Mouse (Mus musculus) lung, embryonic 15.5 days (tissue): ENCODE results near the gene Kcnk6. TPM values are rescaled to one million over a fixed set of nuclear protein-coding genes. Genes with fewer than 3 reads are reported as not detected.
A peak's percentile ranks its signal among the peaks of the same experiment; 100 is the strongest.
"Not testable (repeated sequence)": the region's sequence is repeated elsewhere in the genome, so short reads cannot be mapped to it uniquely, and the experiment has no call there.

ENCODE experiments used
- ATAC-seq: fragments of 200-750 bp; cut with Nextera tagmentation; 2 replicates; pipeline ENCODE4 v1.8.0; 2017; ENCODE audit warnings: moderate number of reproducible peaks, borderline replicate concordance; ENCODE audit not compliant: low FRiP score, low TSS enrichment; ENCODE audit errors: extremely low read depth
- H3K27ac ChIP-seq: fragments of 300-500 bp; sonication (generic); 2 replicates; pipeline ENCODE4 v1.5.1; 2015; ENCODE audit warnings: moderate library complexity, mild to moderate bottlenecking, inconsistent platforms
- H3K27me3 ChIP-seq: fragments of 300-500 bp; sonication (generic); 2 replicates; pipeline ENCODE4 v1.6.1; 2015; ENCODE audit warnings: inconsistent platforms
- H3K36me3 ChIP-seq: fragments of 300-500 bp; sonication (generic); 2 replicates; pipeline ENCODE4 v1.6.1; 2015; ENCODE audit warnings: inconsistent platforms
- H3K4me1 ChIP-seq: fragments of 300-500 bp; sonication (generic); 2 replicates; pipeline ENCODE4 v1.6.1; 2015; ENCODE audit warnings: inconsistent platforms
- H3K4me2 ChIP-seq: fragments of 300-500 bp; sonication (generic); 2 replicates; pipeline ENCODE4 v1.6.1; 2015; ENCODE audit warnings: inconsistent platforms, mild to moderate bottlenecking, moderate library complexity
- H3K4me3 ChIP-seq: fragments of 300-500 bp; sonication (generic); 2 replicates; pipeline ENCODE4 v1.5.1; 2015; ENCODE audit warnings: mild to moderate bottlenecking, inconsistent platforms
- H3K9ac ChIP-seq: fragments of 300-500 bp; sonication (generic); 2 replicates; pipeline ENCODE4 v1.6.1; 2015; ENCODE audit warnings: inconsistent platforms
- H3K9me3 ChIP-seq: fragments of 300-500 bp; sonication (generic); 2 replicates; pipeline ENCODE4 v1.6.1; 2016; ENCODE audit warnings: inconsistent platforms
- WGBS: fragments of 180-500 bp; shearing (Covaris S2); methylation state at CpG from one replicate; pipeline ENCODE4 v1.1.7; 2015; 5-methylcytosine and 5-hydroxymethylcytosine counted together
- polyA plus RNA-seq: library from polyadenylated mRNA; unstranded; fragments of >200 nt; fragmentation: Nextera tagmentation; extraction: Ambion mirVana; gene quantifications from 2 replicates; pipeline ENCODE4 v1.2.1, GENCODE M21; 2015

Gene Kcnk6
- polyA plus RNA-seq, 1 experiment from 2014 or later = 2.0 TPM

- H3K4me1 ChIP-seq = peaks cover 33% of the 10 kb centered on the region
- ATAC-seq = peak; percentile 55
- no peak overlapping the region for H3K4me2 ChIP-seq
- H3K9ac ChIP-seq = no peak overlapping the region
- H3K9me3 ChIP-seq = no peaks in the 10 kb centered on the region
- H3K27ac ChIP-seq = peak overlapping the region; percentile 45
- WGBS = 58% methylated on average over 5 of the region's 5 CpGs
- peaks cover 22% of the 10 kb centered on the region; the same call in 1 of the 2 replicates for H3K36me3 ChIP-seq
- no peaks in the 10 kb centered on the region for H3K27me3 ChIP-seq
- no peak overlapping the region for H3K4me3 ChIP-seq
Measured at GRCm38 (mm10) chr7:29246015-29246414, 13.7 kb upstream of the Kcnk6 start.

DNA sequence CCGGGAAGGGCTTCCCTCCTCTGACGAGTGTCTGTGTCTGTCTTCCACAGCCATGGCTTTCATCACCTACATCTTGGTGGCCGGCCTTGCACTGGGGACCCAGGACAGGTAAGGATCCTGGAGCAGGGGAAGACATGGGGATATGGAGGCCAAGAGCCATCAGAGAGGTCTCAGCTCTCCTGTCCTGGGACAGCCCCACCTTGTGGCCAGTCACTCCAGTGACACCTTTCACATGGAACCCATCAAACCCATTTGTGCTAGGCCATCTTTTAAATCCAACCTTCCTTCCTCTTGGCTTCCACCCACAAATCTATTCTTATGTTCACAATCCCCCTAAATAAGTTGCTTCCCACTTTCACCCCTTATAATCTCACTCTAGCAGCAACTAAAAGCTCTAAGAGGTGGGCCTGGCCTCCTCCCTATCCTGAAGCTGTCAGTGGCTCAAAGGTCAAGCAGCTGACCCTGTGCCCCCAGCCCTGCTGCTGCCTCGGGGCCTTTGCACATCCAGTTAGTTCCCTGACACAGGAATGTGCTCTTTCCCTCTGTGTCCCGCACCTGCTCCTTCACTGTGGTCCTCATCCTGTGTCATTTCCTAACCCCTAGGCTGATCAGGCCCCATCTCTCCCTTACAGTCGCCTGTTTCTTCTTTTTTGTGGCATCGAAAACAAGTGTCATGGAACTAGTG is 12.6 kb upstream of the Kcnk6 start:
- Histone ChIP-seq H3K4me1 (peaks cover 33% of the 10 kb centered on the region), H3K9ac (no peak overlapping the region), H3K27ac (no peak overlapping the region), H3K4me2 (no peak overlapping the region), H3K27me3 (no peaks in the 10 kb centered on the region), H3K36me3 (peaks cover 22% of the 10 kb centered on the region; the same call in 1 of the 2 replicates), H3K9me3 (no peaks in the 10 kb centered on the region), H3K4me3 (no peak overlapping the region)
- 74% methylated on average over 7 of the region's 7 CpGs for WGBS
- no peak for ATAC-seq

DNA sequence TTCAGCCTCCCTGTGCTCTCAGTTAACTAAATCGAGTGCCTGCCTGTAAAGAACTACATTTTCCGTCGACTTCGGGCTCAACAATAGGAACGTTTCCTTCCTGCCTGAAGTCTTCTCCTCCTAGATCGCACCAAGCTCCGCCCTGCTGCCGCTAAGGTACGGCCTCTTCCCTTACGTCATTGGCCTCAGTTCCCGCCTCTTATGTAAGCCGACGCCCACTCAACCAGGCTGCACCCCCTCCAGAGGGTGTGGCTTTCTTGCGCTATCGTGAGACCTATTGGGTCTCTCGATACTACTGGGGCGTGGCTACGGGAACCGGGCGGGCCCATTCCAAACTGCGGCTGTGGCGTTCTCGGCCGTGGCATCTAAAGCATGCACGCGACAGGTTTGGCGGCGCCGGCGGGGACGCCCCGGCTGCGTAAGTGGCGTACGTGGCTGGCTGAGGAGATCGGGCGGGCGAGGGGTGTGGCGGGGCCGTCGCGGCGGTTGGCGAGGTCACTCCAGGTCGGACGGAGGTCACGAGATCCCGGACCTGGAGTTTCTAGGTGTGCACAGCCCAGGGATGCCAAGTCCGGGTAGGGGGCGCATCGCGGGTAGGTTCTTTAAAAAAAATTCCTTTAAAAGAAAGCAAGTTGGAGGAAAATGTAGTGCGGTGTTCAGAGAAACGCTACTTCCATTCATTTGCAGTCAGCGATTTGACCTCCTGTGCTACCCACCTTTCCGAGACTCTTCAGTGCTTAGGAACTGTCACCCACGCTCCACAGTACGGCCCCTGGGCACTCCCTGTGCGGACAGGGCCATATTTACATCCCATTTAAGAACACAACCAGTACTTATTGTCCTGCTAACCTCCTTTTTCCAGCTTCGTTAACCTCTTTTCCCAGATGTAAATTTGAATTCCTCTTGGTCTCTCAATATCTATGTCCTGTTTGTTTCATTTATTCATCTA is 6.0 kb upstream of the Kcnk6 start, which contains the start of gene Yif1b:
Gene Yif1b, plus strand, starts transcription at position 311 of the 949 bp plus-strand sequence.
- H3K27me3 ChIP-seq = no peaks in the 10 kb centered on the region
- no peaks in the 10 kb centered on the region for H3K9me3 ChIP-seq
- peak; percentile 95 for ATAC-seq
- peak within 1 kb of the TSS; percentile 67 for H3K4me2 ChIP-seq
- under 1% methylated on average over 60 of the region's 60 CpGs for WGBS
- peak within 1 kb of the TSS; percentile 67 for H3K9ac ChIP-seq
- H3K4me1 ChIP-seq = peaks cover 17% of the 10 kb centered on the region
- no peaks in the 10 kb centered on the region for H3K36me3 ChIP-seq
- peak within 1 kb of the TSS; percentile 96 for H3K27ac ChIP-seq
- peak within 1 kb of the TSS; percentile 64 for H3K4me3 ChIP-seq

DNA sequence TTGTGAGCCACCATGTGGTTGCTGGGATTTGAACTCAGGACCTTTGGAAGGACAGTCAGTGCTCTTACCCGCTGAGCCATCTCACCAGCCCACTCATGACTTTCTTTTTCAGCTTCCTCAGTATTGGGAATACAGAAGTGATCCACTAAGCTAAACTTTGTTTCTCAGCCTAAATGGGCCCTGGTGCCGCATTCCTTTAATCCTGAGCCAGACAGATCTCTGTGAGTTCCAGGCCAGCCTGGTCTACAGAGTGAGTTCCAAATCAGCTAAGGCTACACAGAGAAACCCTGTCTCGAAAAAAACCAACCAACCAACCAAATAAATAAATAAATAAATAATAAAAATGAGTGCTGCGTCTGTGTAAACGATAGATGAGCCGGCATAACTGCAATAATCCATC is 5.3 kb upstream of the Kcnk6 start:
- H3K4me2 ChIP-seq = peak overlapping the region; percentile 67
- H3K27me3 ChIP-seq, H3K36me3 ChIP-seq, ATAC-seq, H3K9me3 ChIP-seq: not testable (repeated sequence)
- peak overlapping the region; percentile 96 for H3K27ac ChIP-seq
- peaks cover 17% of the 10 kb centered on the region for H3K4me1 ChIP-seq
- WGBS = 22% methylated on average over 6 of the region's 6 CpGs
- H3K9ac ChIP-seq = peak overlapping the region; percentile 54
- H3K4me3 ChIP-seq = peak overlapping the region; percentile 64

DNA sequence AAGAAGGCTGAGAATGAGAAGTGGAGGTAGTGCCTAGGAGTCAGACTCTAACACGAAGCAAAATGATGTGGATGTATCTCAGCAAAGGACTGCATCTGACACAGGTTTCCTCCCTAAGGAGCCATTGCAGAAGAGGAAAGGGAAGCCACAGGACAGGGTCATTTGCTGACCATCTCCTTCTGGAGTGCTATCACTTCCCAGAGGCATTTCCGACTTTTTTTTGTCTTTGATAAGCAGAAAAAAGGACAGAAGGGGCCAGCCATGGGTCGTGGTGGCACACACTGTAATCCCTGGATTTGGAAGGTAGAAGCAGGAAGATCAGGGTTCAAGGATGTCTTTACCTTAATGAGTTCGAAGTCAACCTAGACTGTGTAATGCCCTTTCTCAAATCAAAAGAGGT is 4.3 kb upstream of the Kcnk6 start:
- no peak for ATAC-seq
- 70% methylated on average over 4 of the region's 4 CpGs for WGBS
- Histone ChIP-seq H3K4me3 (no peak overlapping the region), H3K9ac (no peak overlapping the region), H3K4me1 (peaks cover 26% of the 10 kb centered on the region), H3K4me2 (no peak overlapping the region), H3K27ac (no peak overlapping the region), H3K27me3 (no peaks in the 10 kb centered on the region), H3K36me3 (no peaks in the 10 kb centered on the region), H3K9me3 (no peaks in the 10 kb centered on the region)

DNA sequence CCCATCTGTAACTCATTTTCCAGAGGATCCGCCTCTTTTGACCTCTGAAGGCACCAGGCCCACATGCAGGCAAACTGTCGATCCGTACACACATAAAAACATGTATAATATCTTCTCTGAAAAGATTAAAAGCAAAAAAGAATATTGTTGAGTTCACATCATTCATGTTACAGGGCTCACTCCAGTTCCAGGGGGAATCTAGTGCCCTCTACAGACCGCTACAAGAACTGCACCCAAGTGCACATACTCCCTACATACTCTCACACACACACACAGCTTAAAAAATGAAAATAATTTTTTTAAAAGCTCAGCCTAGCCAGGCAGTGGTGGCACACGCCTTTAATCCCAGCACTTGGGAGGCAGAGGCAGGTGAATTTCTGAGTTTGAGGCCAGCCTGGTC is 2.3 kb upstream of the Kcnk6 start:
- Histone ChIP-seq H3K4me1 (peaks cover 26% of the 10 kb centered on the region), H3K4me2 (no peak overlapping the region), H3K27ac (no peak overlapping the region), H3K9ac (no peak overlapping the region), H3K9me3 (no peaks in the 10 kb centered on the region), H3K27me3 (peaks cover 6% of the 10 kb centered on the region; the same call in 1 of the 2 replicates), H3K36me3 (no peaks in the 10 kb centered on the region), H3K4me3 (no peak overlapping the region)
- no peak for ATAC-seq
- WGBS = 79% methylated on average over 5 of the region's 5 CpGs

- no peaks in the 10 kb centered on the region for H3K9me3 ChIP-seq
- no peak overlapping the region for H3K4me3 ChIP-seq
- H3K36me3 ChIP-seq = no peaks in the 10 kb centered on the region
- H3K9ac ChIP-seq = no peak overlapping the region
- ATAC-seq = no peak
- no peak overlapping the region; the same call in 1 of the 2 replicates for H3K4me2 ChIP-seq
- WGBS = 45% methylated on average over 6 of the region's 6 CpGs
- peaks cover 16% of the 10 kb centered on the region for H3K4me1 ChIP-seq
- H3K27me3 ChIP-seq = peaks cover 6% of the 10 kb centered on the region; the same call in 1 of the 2 replicates
- H3K27ac ChIP-seq = peak overlapping the region; percentile 50
Measured at GRCm38 (mm10) chr7:29233745-29234144, 1.4 kb upstream of the Kcnk6 start.

DNA sequence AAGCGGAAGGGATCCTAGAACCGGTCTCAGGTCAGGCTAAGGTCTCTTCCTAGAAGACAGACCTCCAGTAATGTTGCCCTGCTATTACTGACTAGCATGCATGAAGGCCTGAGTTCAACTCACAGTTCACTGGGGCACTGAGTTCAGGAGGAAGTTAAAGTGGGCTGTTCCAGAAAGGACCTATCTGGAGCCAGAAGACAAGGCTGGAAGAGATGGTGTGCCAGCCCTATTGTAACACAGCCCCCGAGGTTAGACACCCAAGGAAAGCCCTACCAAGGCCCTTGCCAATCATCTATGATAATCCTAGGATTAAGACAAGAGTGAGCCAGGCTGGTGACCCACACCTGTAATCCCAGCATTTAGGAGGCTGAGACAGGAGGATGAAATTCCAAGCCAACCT is 798 bp downstream of the Kcnk6 start:
- Histone ChIP-seq H3K4me3 (peak overlapping the region; percentile 64), H3K27ac (no peak overlapping the region), H3K4me2 (peak overlapping the region; percentile 99), H3K9ac (no peak overlapping the region), H3K36me3 (no peaks in the 10 kb centered on the region), H3K4me1 (peaks cover 11% of the 10 kb centered on the region), H3K9me3 (no peaks in the 10 kb centered on the region), H3K27me3 (peaks cover 6% of the 10 kb centered on the region; the same call in 1 of the 2 replicates)
- 49% methylated on average over 3 of the region's 3 CpGs for WGBS
- no peak for ATAC-seq

DNA sequence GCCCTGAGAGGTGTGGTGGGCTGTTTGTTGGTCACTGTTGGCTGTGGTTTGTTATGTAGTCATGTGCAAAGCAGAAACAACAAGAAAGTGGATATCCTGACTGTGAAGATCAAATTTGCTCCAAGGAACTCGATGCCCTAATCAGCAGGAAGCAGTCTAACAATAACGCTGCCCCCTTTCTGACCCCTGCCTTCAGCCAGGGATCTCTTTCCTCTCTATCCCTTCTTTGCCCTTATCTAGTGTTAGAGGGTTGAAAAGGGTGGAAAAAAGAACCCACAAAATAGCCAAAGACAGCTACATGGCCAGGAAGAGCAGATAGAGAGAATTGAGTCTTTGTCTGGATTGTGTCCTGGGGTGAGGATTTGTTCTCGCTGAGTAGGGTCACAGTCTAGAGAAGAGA is 1.8 kb downstream of the Kcnk6 start:
- H3K27ac ChIP-seq = no peak overlapping the region
- peaks cover 6% of the 10 kb centered on the region; the same call in 1 of the 2 replicates for H3K27me3 ChIP-seq
- no peaks in the 10 kb centered on the region for H3K36me3 ChIP-seq
- H3K4me3 ChIP-seq = no peak overlapping the region
- H3K9ac ChIP-seq = no peak overlapping the region
- ATAC-seq = no peak
- H3K4me2 ChIP-seq = 0 out of 2 replicates have a peak overlapping the region, but pooled peaks have one; percentile 16
- 46% methylated on average over 3 of the region's 3 CpGs for WGBS
- H3K9me3 ChIP-seq = no peaks in the 10 kb centered on the region
- peaks cover 11% of the 10 kb centered on the region for H3K4me1 ChIP-seq

DNA sequence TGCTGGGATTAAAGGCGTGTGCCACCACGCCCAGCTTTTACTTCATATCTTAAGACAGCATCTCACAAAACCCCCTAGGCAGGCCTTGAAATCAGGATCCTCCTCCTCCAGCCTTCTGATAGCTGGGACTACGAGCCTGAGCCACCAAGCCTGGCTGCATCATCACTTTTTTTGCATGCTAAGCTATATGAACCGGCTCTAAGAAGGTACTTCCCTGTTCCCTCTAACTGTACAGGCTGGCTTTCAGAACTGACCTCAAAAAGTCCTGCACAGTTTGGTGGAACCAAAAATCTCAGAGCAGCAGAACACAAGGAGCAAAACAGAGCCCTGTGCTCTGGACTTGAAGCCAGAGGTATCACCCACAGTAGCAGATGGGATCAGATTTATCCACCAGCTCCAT is 4.1 kb downstream of the Kcnk6 start:
- Histone ChIP-seq H3K36me3 (no peaks in the 10 kb centered on the region), H3K27me3 (peaks cover 6% of the 10 kb centered on the region; the same call in 1 of the 2 replicates), H3K4me1 (peaks cover 16% of the 10 kb centered on the region), H3K9ac (no peak overlapping the region), H3K9me3 (no peaks in the 10 kb centered on the region), H3K4me3 (no peak overlapping the region), H3K4me2 (no peak overlapping the region), H3K27ac (no peak overlapping the region)
- WGBS = 63% methylated on average over 4 of the region's 4 CpGs
- no peak for ATAC-seq

GRCm38 (mm10) chr7:29225520-29225919 is 6.8 kb downstream of the Kcnk6 start:
- H3K4me1 ChIP-seq = peaks cover 5% of the 10 kb centered on the region
- H3K4me2 ChIP-seq = 0 out of 2 replicates have a peak overlapping the region, but pooled peaks have one; percentile 34
- ATAC-seq = no peak
- no peak overlapping the region for H3K27ac ChIP-seq
- no peak overlapping the region for H3K4me3 ChIP-seq
- H3K27me3 ChIP-seq = no peaks in the 10 kb centered on the region
- WGBS = 70% methylated on average over 13 of the region's 13 CpGs
- H3K9me3 ChIP-seq = no peaks in the 10 kb centered on the region
- no peak overlapping the region for H3K9ac ChIP-seq
- H3K36me3 ChIP-seq = no peaks in the 10 kb centered on the region
